Mouse (Mus musculus) colon, adult 2 months (tissue): ENCODE data around the gene Smim23. TPM values are rescaled to one million over a fixed set of nuclear protein-coding genes. Genes with fewer than 3 reads are reported as not detected.

Source experiments
- polyA plus RNA-seq: library from polyadenylated mRNA; depleted of rRNA; stranded (reverse); fragments of >200 nt; gene quantifications from 2 replicates; pipeline ENCODE4 v1.2.3, GENCODE M21; 2012; rRNA removed

Gene Smim23
- polyA plus RNA-seq = not detected in 2 replicates

DNA sequence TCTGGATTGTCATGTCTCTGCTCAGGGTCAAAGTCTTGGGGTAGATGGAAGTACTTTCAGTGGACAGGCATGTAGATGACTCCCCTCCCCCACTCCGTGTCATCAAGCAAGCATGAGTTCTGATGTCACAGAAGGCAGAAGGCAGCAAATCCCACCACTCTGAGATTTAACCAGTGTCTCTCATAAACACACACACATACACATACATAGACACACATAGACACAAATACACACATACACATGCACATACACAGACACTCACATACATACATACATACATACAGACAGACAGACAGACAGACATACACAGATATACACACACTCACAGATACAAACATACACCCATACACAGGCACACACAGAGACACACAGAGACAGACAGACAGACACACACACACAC is at the start of gene Smim23:
Gene Smim23 (minus strand): TSS at position 101 of the 400 bp plus-strand sequence.

Other genes starting within 250 kb of the Smim23 start
- 34.4 and 41.3 TPM in 2 replicates for gene Fbxw11, start 181.9 kb downstream of the Smim23 start, polyA plus RNA-seq